Mouse (Mus musculus): ENCODE measurements at regions not wholly inside any gene's neighbourhood (a gene's known extent, or its start where the extent isn't known, plus 50 kb on each side); places are given as distances from the start of the nearest gene placed in this dataset.

DNA sequence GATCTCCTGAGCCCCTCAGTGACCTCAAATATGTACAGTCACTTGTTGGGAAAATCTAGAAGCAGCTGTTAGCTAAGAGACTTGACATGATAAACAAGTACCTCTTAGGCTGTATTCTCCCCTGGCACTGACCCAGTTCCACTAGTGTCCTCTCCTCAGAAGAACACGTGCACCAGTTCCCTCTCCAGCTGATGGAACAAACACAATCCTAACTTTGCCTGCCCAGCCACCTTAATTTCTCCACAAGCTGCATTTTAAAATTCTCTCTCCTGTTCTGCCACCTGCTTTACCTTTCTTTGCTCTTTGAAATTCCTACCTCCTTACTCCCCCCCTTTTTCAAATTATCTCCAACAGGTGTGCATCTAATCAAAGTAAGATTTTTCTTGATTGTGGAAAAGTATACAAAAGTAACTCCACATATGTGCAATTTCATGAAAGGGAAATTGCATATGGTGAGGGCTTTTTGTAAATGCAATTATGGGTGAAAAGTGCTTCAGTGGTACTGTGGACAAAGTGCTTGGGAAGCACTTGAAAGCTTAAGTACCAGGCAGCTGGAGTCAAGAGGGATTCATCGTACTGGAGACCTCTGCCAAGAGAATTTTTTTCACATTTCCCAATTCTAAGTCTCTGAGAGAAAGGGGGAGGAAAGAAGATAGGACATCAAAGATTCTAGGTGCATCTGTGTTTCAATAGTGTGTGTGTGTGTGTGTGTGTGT is 590.7 kb upstream of the Acvr2a start:
- DNase-seq (ENCODE audit: low read depth, low spot score): peak; percentile 3

DNA sequence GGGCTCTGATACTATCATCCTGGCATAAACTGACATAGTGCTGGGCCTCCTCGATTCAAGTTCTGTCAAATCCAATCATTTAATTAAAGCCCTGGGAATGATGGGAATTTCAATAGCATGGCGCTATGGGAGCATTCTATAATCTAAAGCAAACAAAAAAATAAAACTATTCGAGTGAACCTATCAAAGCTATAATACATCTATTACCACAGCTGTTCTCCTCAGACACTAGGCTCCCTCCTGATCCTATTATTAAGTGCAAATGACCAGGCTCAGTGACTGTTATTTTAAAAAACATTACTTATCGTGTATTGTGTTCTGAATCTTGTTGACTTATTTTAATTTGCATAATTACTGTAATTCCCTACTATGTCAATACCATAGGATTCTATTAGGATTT is 563.7 kb upstream of the Acvr2a start:
- no peak for DNase-seq (ENCODE audit: low read depth, low spot score)

DNA sequence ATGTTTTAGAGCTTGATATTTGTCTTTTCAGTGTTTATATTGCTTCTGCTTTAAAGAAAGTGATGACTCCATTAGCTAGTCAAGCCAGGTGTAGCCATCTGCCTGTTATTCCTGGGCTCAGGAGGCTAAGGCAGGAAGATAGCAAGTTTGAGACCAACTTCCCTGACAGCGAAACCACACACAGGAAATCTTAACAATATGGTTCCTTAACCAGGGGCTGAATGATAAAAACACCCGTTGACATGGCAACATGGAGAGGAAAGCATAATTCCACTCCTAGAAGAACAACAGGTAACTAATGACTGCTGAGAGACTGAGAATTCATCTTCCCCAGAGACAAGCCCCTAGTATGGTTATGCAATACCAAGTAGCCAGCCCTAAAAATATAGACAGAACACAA is 553.6 kb upstream of the Acvr2a start:
- no peak for DNase-seq (ENCODE audit: low read depth, low spot score)
